Mouse (Mus musculus) megakaryocyte-erythroid progenitor cell, adult 5-6 weeks (primary cell): ENCODE measurements around the gene Gm1604a. TPM values are rescaled to one million over a fixed set of nuclear protein-coding genes. Genes with fewer than 3 reads are reported as not detected.
"Not testable (repeated sequence)": the region's sequence is repeated elsewhere in the genome, so short reads cannot be mapped to it uniquely, and the experiment has no call there.

Experiments
- ATAC-seq: replicated peaks from 2 replicates; pipeline ENCODE4 v1.8.0; 2016; ENCODE audit warnings: mild to moderate bottlenecking, inconsistent platforms; ENCODE audit not compliant: severe bottlenecking, poor library complexity, low FRiP score, low TSS enrichment
- total RNA-seq, 2 experiments: library from RNA; stranded (forward) in 1 of 2; stranded (reverse) in 1 of 2; fragments of 200-1000, 215-1000 nt in 1 of 2; fragments of >200 nt in 1 of 2; fragmentation: Nextera tagmentation in 1 of 2; gene quantifications; 2 replicates each; pipeline ENCODE4 v1.2.3; 2014 to 2017

Gene Gm1604a
- 0.90 TPM in 1 of 2 replicates, not detected in the other for total RNA-seq (2014; fragmentation: Nextera tagmentation)
- not detected in 2 replicates for total RNA-seq (2017)

GRCm38 (mm10) chr17:7025257-7025656 is at the start of gene Gm1604a:
Gene Gm1604a (plus strand): TSS chr17:7025568.
- ATAC-seq = not testable (repeated sequence)

- peak; percentile 95 for ATAC-seq
Observed at GRCm38 (mm10) chr17:6978287-6979248, 46.8 kb upstream of the Gm1604a start, which contains the start of gene Gm49721. Gene Gm49721 (plus strand): TSS chr17:6978904.

- ATAC-seq = 0 out of 2 replicates have a peak, but pooled peaks have one; percentile 8
Observed at GRCm38 (mm10) chr17:6979380-6979779, 46.0 kb upstream of the Gm1604a start.

GRCm38 (mm10) chr17:6980144-6980543 is 45.2 kb upstream of the Gm1604a start:
- not testable (repeated sequence) for ATAC-seq

- not testable (repeated sequence) for ATAC-seq
Observed at GRCm38 (mm10) chr17:6986118-6986517, 39.2 kb upstream of the Gm1604a start.

GRCm38 (mm10) chr17:6995504-6995903 is 29.9 kb upstream of the Gm1604a start:
- not testable (repeated sequence) for ATAC-seq

- ATAC-seq = not testable (repeated sequence)
Observed at GRCm38 (mm10) chr17:6996826-6997225, 28.5 kb upstream of the Gm1604a start.

GRCm38 (mm10) chr17:6997778-6998490 is 27.4 kb upstream of the Gm1604a start:
- not testable (repeated sequence) for ATAC-seq

GRCm38 (mm10) chr17:7001790-7002585 is 23.4 kb upstream of the Gm1604a start:
- ATAC-seq = not testable (repeated sequence)

- ATAC-seq = peak; percentile 36
Observed at GRCm38 (mm10) chr17:7003392-7003791, 22.0 kb upstream of the Gm1604a start.

GRCm38 (mm10) chr17:7005646-7006045 is 19.7 kb upstream of the Gm1604a start:
- not testable (repeated sequence) for ATAC-seq

GRCm38 (mm10) chr17:7008885-7009284 is 16.5 kb upstream of the Gm1604a start:
- not testable (repeated sequence) for ATAC-seq

GRCm38 (mm10) chr17:7009440-7009839 is 15.9 kb upstream of the Gm1604a start:
- not testable (repeated sequence) for ATAC-seq

GRCm38 (mm10) chr17:7009901-7010300 is 15.5 kb upstream of the Gm1604a start:
- ATAC-seq = not testable (repeated sequence)

GRCm38 (mm10) chr17:7014190-7014589 is 11.2 kb upstream of the Gm1604a start:
- ATAC-seq = not testable (repeated sequence)

GRCm38 (mm10) chr17:7025764-7026346 is 487 bp downstream of the Gm1604a start:
- not testable (repeated sequence) for ATAC-seq

GRCm38 (mm10) chr17:7030204-7030603 is 4.8 kb downstream of the Gm1604a start:
- not testable (repeated sequence) for ATAC-seq

GRCm38 (mm10) chr17:7030622-7031174 is 5.3 kb downstream of the Gm1604a start:
- not testable (repeated sequence) for ATAC-seq
